Mouse (Mus musculus): ENCODE data around the gene Pcsk5. TPM values are rescaled to one million over a fixed set of nuclear protein-coding genes. Genes with fewer than 3 reads are reported as not detected.
"Not testable (repeated sequence)": the region's sequence is repeated elsewhere in the genome, so short reads cannot be mapped to it uniquely, and the experiment has no call there.

The Pcsk5 gene
- polyA plus RNA-seq, 1 experiment = 8.1 TPM

DNA sequence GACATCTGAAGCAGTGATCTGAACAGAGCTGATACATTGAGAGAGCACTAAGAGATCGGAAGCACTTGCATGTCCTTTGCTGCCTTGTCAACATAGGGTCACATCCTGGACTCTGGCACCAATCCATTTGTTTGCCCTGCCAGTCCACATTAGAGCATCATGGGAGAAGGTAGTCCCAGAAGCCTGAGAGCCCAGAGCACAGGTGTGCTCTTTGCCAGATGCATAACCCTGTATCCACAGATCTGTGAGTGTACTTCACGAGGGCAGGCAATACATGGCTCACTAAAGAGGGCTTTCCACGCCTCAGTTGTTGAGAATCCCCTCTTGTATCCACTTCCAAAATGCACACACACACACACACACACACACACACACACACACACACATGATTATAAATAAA, 346.1 kb downstream of the Pcsk5 start:
- no peak for DNase-seq (ENCODE audit: extremely low spot score in 1 of 2, low spot score in 1 of 2)

DNA sequence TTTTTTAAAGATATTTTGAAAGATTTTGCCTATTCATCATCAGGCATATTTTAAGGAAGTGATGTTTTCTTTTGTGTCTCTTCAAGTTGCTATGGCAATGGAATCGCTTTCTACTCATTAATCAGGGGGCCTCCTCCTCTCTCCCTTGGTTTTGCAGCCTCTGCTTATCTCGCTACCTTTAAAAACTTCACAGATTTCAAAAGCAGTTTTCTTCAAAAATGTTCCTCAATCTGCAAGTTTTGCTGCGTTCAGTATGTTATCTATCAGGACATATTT, 347.6 kb downstream of the Pcsk5 start:
- no peak for DNase-seq (ENCODE audit: extremely low spot score in 1 of 2, low spot score in 1 of 2)

DNA sequence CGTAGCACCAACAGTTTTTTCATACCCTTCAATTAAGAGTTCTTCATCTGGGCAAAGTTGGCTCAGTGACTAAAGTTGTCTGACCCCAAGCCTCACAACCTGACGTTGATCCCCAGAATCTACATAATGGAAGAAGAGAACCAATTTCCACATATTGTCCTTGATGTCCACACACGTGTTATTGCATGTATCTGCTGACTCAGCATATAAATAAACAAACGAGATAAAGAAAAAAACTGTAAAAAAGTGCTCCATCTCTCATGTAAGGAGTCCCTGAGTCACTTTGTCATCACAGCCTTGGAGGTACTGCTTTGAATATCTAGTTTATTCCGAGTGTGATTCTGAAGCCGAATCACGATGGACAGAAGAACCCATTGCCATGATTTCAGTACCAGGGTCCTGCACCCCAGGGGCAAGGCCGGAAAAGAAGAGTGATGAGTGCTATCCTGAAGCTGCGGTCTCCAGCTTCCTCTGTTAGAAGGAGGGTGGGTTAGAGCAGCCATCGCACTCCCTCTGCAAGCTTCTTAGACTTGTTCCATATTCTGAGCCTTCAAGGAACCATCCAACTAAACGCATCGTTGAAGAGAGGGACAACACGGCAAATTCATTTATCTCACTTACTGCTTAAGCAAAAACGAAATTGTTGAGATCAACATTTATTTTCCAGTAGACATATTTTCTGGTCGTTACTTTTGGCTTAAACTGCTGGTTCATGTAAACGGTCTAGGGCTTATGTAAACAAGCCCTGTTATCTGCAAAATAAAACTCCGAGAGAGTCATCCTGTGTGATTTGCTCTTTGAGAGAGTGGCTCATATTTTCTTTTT, 348.2 kb downstream of the Pcsk5 start:
- DNase-seq (ENCODE audit: extremely low spot score in 1 of 2, low spot score in 1 of 2) = no peak

DNA sequence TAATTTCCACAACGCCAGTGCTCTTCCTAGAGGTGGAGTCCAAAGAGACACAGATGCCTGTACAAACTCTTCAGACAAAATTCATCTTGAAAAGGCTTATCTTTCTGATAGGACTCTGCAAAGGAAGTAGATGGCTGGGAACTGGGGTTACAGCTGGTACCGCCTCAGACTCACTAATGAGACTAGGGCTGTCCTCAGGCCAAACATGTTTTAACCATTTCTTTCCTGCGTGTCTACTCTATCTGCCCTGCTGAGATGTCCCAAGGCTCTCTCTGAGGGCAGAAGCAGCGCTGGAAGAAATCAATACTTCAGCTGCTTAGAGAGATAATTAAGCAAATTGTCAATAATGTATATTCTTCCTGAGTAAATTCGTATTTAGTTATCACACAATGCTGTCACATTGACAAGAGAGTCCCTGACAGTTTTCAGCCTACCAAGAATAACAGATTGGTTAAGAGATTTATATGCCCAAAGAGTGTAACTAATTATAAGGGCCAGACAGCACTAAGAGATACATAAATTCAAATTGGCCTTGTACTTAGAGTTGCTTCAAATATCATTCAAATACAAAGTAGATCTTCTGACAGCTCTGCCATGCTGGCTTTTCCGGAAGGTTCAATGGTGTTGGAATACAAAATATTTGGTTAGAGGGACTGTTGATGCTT, 355.2 kb downstream of the Pcsk5 start:
- DNase-seq (ENCODE audit: extremely low spot score in 1 of 2, low spot score in 1 of 2) = no peak

DNA sequence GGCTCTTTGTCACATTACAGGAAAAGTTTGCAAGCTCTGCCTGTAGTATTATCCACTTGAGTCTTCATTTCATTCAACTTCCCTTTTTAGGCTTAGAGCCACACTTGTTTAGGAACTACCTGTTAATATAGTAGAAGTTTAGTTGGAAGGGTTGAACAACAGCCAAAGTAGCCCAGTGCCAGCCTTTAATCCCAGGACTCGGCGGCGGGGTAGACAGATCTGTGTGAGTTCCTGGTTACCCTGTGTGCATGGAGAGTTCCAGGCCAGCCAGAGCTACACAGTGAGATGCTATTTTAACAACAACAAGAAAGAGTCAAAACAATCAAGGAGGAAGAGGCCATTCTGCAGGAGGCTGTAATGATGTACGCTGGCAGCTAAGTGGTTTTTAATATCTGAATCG, 358.0 kb downstream of the Pcsk5 start:
- no peak for DNase-seq (ENCODE audit: extremely low spot score in 1 of 2, low spot score in 1 of 2)

DNA sequence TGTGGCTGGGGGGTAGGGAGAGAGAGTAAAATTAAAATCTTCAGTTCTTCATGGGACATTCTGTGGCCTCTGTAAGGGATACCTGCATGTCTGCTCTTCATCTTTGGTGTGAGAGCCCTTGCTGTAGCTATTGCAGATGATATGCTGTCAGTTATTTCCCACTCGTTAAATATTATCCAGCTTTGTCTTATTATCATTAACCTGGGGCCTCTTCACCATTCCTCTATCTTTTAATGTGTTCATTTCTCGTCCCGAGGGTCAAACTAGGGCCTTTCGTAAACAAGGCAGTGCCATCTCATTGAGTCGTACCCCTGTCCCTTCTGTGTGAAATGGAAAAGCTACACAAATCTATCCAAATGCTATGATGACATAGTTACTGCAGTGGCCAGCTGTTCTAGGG, 361.4 kb downstream of the Pcsk5 start:
- DNase-seq (ENCODE audit: extremely low spot score in 1 of 2, low spot score in 1 of 2) = no peak

DNA sequence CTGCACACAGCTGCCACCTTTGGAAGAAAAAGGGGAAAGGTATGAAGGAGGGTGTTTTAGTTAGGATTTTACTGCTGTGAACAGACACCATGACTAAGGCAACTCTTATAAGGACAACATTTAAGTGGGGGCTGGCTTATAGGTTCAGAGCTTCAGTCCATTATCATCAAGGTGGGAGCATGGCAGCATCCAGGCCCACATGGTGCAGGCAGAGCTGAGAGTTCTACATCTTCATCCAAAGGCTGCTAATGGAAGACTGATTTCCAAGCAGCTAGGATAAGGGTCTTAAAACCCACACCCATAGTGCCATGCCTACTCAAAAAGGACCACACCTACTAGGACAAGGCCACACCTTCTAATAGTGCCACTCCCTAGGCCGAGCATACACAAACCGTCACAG, 364.3 kb downstream of the Pcsk5 start:
- DNase-seq (ENCODE audit: extremely low spot score in 1 of 2, low spot score in 1 of 2) = not testable (repeated sequence)

DNA sequence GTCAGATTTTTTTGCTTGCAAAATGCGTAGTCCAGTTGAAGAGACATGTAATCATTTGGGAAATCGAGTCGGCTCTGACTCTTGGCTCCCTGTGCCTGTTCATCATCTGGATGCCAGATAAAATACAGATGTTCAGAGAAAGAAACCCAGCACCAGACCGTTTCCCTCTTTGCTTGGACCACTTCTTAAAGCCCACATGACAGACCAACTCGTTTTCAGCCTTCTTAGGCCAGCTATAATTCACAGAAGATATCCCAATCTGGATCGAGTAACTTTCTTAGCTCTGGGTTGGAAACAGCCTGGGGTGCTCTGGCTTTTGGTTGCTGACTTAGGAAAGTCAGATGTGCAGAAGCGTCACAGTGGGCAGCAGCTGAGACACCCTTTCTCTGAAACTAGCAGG, 365.6 kb downstream of the Pcsk5 start:
- no peak for DNase-seq (ENCODE audit: extremely low spot score in 1 of 2, low spot score in 1 of 2)

DNA sequence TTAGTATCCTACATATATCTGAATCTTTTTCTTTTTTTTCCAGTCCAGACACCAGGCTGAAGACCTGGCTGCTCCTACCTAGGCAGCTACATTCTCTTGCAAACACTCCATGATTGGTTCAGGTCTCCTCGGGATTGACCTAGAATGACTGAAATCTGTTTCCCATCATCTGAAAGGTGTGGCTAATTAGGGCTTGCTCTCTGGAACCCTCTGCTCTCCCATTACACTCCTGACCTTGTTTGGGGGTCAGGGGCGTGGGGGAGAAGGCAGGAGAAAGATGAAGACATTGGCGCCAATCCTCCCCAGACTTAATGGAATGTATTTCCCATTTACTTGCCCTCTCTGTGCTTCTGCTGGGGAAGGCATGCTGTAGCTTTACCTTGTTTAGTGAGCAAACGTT, 366.2 kb downstream of the Pcsk5 start:
- no peak for DNase-seq (ENCODE audit: extremely low spot score in 1 of 2, low spot score in 1 of 2)

DNA sequence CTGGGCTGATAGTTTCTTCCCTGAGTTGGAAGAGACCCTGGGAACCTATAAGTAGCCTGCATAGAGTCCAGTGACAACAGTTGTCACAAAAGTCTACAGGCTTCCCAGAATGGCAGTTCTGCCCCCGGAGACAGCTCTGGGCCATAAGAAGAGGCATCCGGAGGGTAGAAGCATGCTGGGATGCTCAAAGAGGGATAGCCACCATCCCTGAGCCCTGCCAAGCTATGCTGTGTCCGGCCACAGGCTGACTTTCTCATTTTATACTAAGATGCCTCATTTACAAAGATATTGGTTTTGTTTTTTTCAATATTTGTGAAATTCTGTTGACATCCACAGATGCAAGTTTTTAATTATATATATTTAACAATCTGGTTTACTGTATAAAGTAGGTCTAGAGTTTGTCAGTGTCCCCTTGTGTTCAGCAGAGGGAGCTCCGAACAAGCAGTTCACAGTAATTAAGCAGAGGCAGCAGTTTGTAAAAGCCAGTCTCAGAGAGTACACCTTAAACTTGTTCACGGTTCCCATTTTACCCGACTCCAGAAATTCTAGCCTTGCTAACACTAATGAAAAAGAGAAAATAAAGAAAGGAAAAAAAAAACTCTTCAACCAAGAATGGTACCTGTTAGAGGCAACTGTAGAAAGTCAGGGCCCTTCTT, 369.7 kb downstream of the Pcsk5 start:
- peak in 1 of 2 experiments; percentile 71 for DNase-seq (ENCODE audit: extremely low spot score in 1 of 2, low spot score in 1 of 2)

DNA sequence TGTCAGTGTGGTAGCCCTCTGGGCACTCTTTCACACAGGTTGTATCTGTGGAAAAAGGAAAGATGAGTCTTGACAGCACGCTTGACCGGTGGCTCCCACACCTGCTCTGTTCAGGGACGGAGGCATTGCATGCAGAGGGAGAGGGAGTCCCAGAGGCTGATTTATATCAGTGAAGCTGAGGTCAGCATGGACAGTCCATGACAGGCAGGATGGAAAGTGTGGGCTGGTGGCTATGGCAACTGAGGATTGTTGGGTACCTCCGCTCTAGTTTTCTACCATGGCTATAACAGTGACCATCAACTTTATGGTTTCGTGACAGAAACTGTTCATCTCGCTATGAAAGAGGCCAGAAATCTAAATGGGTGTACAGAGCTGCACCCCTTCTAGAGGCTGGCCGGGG, 385.4 kb downstream of the Pcsk5 start:
- no peak for DNase-seq (ENCODE audit: extremely low spot score in 1 of 2, low spot score in 1 of 2)

DNA sequence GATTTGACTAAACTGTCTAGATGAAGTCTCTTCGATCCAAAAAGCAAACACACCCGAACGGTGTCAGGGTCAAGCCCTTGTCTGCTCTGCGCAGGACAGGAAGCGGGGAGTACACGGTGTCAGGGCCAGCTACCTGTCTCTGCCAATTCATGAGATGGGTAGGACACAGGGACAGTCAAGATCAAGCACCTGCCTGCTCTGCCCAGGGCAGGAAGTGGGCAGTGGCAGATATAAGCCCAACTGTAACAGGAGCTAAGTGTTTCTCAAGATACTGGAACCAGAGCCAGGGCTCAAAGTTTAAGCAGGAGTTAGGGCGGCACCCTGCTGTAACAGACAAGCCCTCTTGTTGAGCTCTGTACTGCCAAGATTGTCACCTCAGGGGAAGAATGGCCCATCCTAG, 393.9 kb downstream of the Pcsk5 start:
- no peak for DNase-seq (ENCODE audit: extremely low spot score in 1 of 2, low spot score in 1 of 2)

DNA sequence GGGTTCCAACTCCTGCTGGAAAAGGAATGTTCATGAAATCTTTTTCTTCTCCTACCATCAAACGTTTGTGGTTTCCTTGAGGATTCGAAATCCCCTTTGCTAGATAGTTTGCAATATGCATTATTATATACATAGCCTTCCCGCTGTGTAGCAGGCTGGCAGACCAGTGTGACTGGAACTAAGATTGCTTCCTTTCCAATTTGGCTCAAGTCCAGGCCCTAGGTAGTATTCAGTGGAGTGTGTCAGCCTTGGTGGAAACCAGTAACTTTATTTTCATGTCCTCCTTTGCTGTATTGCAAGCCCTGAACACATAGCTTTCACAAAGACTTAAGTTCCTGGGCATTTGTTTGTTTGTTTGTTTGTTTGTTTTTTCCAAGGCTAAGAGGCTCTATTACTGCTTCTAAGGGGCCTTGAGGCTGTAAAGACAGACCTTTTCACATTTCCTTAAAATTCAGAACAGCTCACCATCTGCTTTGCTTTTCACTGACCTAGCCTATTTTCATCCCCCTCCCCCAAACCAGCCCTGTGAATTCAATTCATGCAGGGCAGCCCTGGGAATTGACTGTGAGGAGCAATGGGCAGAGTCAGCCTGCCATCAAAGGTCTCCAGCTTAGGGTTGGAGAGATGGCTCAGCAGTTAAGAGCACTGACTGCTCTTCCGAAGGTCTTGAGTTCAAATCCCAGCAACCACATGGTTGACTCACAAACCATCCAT, 397.8 kb downstream of the Pcsk5 start:
- DNase-seq (ENCODE audit: extremely low spot score in 1 of 2, low spot score in 1 of 2) = no peak

DNA sequence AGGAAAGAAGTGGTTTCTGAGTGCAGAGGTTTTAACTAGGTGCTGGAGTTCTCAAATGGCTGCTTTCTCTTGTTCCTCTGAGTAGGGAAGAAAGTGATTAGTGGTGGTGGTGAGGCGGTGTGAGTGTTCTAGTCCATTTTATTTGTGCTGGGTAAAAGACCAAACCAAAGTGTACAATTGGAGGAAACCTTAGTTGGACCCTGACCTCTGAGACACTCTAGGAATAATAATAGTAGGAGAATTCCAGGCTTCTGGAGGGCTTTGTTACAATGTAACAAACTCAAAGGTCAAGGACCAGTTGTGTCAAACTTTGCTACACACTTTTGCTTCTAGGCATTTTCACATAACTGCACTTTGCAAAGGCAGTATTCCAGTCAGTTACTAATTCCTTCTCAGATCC, 400.8 kb downstream of the Pcsk5 start:
- DNase-seq (ENCODE audit: extremely low spot score in 1 of 2, low spot score in 1 of 2) = no peak

DNA sequence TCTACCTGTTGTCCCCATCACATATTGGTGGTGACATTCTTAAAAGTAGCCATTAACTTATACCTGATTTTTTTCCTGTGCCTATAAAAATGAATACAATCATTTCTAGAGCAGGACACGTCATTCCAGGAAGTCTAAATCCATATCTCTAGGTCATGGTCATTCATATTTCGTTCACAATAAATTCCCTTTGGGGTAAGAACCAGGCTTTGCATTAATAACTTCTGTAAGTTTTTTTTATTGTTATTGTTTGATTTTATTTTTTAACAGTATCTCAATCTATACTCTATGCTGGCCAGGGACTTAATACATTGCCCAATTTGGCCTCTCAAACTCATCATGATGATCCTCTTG, 408.9 kb downstream of the Pcsk5 start:
- DNase-seq (ENCODE audit: extremely low spot score in 1 of 2, low spot score in 1 of 2) = no peak

DNA sequence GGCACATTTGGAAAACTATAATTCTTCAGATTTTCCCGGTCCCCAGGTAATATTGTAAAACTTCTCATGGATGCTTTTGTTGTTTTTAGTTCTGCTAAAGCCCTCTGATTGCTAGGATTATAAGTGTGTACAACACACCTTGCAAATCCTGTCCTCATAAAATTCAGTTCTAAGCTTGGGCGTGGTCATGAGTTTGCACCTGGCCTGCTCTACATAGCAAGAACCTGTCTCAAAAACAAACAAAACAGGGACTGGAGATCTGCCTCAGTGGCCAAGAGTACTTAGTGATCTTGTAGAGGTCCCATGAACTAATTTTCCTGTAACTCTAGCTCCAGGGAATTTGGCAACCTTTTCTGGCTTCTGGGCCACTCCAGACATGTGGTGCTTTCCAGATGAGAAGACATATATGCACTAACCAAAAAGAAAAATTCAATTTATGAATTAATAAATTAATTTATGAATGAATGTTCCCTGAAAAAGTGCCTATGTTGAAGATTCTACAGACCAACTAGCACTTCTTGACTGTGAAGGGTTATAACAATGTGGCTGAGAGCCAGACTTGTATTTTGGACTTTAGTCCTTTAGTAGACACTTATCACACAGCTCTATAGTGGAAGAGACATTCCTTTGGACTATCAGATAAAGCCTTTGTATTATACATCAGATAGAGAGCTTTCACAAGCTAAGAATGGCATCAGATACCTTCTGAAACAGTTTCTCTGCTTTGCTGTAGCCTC, 409.4 kb downstream of the Pcsk5 start:
- no peak for DNase-seq (ENCODE audit: extremely low spot score in 1 of 2, low spot score in 1 of 2)

DNA sequence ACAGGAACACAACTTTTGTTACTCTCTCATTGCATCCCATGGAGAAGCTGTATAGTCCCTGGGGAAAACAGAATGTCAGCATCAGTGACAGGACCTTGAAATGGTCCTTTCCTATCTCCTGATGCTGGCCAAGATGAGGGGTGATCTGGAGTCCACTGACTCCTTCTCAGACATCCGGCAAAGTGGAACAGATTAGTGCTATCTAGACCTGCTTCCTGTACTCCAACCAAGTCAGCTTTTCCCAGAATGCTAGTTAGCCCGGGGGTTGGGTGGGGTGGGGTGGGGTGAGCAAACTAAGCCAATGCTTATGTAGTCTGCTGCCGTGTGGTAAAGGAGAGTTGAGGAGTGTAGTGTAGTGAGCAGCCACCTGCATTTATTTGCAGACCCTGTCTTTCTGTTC, 414.1 kb downstream of the Pcsk5 start:
- no peak for DNase-seq (ENCODE audit: extremely low spot score in 1 of 2, low spot score in 1 of 2)

DNA sequence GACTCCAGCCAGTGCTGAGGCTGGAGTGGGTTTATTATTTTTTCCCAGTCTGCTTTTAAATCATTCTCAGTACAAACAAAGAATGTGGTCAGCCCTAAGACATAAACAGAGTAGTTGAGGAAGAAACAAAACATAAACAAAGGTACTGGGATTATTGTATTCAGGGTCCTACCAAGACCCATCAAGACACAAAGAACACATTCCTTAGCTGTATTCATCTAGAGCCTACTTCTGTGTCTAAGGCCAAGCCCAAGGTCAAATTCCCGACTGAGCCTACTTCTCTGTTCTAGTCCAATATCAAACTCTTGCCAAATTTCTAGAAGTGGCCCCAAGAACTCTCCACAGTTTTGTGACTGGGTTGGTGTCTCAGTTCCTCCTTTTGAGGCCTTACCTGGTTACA, 419.6 kb downstream of the Pcsk5 start:
- DNase-seq (ENCODE audit: extremely low spot score in 1 of 2, low spot score in 1 of 2) = no peak

DNA sequence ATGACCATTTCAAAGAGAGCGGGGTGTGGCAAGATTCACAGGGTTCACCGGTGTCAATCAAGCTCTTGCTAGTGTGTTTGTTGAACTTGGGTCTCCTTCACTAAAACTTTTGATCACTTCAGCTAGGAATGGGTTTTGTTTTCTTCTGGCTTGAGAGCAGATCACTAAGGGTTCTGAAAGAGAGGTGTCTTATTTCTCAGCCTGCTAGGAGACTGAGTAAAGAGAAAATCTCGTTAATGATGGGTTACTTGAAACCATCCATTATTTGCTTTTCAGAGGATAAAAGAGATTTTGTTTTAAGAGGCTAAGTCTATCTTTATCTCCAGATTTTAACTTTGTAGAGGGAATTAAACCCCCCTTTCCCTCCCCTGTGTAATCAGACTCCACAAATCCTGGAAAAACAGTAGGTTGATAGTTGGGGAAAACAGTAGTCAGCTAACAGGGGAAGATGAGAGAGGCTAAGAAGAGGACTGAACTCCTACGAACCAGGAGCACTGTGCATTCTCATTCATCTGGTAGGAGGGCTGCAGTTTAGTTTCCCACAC, 424.4 kb downstream of the Pcsk5 start:
- no peak for DNase-seq (ENCODE audit: extremely low spot score in 1 of 2, low spot score in 1 of 2)

DNA sequence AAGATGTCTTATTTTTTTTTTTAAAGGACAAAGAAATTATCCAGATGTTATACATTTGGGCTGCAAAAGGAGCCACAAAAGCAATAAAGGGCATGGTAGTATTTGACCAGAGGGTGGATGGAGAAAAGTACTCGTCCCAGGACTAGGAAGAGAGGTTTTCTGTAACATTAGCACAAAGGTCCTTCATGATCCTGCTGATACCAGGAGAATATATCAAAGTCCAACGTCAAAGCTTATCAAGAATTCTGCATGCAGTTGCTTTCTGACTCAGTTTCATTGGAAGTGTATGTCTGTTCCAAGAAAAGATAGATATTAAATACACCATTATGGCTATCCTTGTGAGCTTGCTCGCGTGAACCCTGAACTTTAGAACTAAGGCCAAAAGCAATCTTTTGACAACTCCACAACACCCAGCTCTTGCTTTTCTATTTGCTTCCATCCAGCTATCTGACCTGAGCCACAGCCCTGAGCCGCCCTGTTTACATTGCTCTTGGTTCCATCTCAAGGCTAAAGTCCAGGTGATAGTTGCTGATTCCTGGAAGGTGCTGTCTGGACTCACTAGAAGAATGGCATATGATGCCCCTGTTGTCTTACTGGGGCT, 426.9 kb downstream of the Pcsk5 start:
- DNase-seq (ENCODE audit: extremely low spot score in 1 of 2, low spot score in 1 of 2) = no peak

Data from frontal cortex, adult 2 months (tissue).